Mouse (Mus musculus) cerebellum, adult 9-10 months (tissue): ENCODE data around the gene Stn1.
A peak's percentile ranks its signal among the peaks of the same experiment; 100 is the strongest.

Experiments used
- DNase-seq: peaks from one replicate; pipeline ENCODE4 v3.0.0; 2022

Gene Stn1

GRCm38 (mm10) chr19:47507128-47508121, 29.9 kb downstream of the Stn1 start:
- peak; percentile 66 for DNase-seq

DNA sequence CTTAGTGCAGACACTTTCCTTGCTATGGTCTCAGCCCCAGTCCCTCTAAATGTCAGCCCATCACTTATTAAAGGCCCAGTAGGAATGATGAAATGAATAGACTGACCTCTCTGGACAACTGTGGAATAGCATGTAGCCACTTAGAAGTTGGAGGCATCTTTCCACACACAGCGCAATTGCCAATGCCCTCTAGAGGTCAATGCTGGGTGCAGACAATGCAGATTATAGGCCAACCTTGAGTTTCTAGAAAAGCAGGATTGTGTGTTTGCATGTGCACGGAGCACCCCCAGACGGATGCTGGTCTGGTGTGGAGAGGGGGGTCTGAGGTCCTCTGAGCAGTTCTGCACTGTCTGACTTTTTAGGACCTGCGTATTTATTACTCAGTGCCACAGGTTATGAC, 33.7 kb downstream of the Stn1 start:
- DNase-seq = peak; percentile 17

DNA sequence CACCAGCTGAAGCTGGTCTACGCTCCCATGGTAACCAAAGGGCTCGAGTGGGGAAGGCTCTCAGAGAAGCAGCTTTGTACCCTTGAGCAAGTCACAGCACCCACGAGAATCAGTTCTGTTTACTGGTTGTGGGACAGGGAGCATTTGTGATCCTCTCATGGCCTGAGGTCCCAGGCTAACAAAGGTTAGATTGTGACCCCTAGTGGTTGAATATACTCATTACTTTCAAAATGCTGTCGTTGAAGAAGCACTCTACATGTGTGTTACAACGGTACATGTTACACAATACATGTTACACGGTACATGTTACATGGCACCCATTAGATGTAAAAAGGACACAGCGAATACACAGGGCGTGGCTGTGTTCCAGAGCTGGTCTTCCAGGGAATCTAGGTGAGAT, 34.7 kb downstream of the Stn1 start:
- peak; percentile 26 for DNase-seq

DNA sequence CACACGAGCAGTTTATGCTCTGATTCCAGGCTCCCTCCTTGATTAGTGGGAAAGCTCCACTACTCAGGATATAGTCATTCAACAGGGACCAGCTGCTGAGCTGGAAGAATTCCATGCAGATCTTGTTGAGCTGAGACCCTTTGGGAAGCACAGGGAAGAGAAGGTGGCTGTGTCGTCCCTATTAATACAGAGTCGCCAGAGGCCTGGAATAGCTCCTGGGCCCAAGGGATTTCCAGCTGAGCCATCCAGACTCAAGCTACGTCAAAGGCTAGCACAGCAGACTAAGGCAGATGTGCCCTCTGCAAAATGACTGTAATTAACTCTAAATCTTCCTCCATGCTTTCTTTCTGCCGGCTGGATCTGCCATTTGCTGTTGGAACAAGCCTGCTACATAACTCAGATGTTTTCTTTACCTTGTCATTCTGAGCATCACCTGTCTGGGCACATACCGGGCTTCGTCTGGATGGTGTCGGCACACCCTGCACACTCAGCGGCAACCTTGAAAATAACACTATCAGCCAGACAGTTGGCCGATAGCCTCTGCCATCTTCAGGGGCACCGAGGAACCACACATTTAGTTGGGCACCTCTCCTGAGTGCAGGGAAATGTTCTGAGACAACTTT, 36.8 kb downstream of the Stn1 start:
- no peak for DNase-seq

DNA sequence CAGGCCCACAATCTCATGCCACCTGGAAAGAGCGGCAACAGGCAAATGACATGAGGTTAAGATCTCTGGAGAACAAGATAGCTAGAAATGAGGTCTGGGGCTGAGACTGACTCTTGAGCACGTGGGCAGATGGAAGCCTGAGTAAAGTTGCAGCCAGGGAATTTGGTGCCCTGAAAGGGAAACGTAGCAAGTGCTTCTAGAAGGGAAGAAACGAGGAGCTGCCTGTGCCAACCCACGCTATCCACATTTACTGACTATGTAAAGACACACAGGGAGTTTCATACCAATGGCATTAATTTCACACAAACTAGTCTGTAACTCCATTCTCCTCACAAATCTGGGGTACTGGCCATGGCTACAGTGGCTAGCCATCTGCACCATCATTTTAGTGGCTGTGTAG, 37.5 kb downstream of the Stn1 start:
- no peak for DNase-seq

GRCm38 (mm10) chr19:47498942-47499341, 38.4 kb downstream of the Stn1 start:
- no peak for DNase-seq

DNA sequence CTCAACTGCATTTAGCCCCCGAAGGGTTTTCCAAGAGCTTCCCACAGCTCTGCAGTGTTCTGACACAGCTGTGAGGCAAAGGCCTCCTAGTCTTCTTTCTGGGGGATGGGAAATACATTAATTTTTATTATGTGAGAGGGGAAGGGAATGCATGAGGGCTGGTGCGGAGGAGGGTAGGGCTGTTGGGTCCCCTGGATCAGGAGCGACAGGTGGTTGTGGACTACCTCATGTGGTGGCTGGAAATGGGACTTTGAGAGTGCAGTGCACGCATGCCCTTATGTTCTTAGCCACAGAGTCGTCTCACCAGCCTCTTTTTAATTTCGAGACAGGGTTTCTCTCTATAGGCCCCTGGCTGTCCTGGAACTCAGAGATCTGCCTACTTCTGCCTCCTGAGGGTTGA, 39.6 kb downstream of the Stn1 start:
- DNase-seq = no peak

- DNase-seq = no peak
Observed at GRCm38 (mm10) chr19:47497313-47497712, 40.0 kb downstream of the Stn1 start.

- no peak for DNase-seq
Observed at GRCm38 (mm10) chr19:47493017-47493997, 44.0 kb downstream of the Stn1 start.

DNA sequence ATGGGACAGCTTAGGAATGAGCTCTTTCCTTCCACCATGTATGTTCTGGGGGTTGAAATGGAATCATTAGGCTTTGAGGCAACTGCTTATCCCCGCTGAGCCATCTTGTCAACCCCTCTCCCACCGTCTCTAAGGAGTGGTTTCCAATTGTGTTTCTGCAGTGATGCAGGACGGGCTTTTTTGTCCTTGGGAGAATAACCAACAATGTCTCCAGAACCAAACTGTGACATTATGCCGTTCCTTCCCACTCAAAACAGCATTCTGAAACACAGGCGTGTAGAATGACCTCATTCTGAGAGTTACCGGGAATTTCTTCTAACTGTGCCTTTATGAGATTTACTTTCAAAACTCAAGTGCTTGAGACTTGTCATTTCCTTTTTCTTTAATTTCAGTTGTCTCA, 44.9 kb downstream of the Stn1 start:
- DNase-seq = no peak

DNA sequence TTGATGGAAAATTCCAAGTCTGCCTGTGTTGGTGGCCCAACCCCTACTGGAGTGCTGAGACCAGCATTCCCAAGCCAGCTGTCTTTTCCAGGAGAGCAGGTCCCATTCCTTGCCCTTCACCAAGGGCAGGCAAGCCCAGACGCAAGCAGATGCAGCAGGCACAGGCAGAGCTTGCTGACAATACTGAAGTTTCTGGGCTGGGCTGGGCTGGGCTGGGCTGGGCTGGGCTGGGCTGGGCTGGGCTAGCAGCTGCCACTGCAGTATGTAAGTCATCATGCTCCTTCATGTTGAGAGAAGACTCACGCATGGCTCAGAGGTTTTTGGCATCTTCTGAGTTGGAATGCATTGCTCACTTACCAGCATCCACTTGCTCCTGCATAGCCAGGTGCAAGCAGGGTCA, 45.5 kb downstream of the Stn1 start:
- no peak for DNase-seq

DNA sequence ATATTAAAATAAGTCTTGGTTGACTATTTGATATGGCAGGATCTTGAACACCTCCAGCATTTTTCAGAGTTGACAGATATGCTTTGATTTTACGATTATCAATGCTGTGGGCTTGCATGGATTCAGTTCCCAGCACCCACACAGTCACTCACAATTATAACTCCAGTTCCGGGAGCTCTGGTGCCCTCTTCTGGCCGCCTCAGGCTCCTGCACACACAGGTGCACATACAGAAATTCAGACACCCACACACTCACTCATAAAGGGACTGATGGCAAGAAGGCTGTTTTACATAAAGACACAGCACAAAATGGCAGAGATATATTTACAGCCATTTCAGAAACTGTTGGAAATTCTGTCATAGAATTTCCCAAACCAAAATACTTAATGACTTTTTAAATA, 48.1 kb downstream of the Stn1 start:
- DNase-seq = no peak

DNA sequence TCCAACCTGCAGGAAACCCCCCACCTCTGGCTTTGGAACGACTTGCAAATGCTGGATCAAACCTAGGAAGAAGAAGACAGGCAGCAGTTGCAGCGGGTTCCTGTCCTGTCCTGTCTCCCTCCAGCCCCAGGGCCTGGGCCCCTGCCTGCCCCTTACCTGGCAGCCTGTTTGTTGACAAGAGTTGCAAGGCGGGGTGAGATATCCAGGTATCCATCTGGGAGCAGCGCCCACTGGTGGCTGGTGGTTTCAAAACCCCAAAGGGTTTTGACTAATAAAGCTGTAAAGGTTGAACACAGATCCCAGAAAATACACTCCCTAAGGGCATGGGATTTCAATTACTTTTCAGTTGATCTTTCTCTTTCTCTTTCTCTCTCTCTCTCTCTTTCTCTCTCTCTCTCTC, 49.1 kb downstream of the Stn1 start:
- DNase-seq = no peak

DNA sequence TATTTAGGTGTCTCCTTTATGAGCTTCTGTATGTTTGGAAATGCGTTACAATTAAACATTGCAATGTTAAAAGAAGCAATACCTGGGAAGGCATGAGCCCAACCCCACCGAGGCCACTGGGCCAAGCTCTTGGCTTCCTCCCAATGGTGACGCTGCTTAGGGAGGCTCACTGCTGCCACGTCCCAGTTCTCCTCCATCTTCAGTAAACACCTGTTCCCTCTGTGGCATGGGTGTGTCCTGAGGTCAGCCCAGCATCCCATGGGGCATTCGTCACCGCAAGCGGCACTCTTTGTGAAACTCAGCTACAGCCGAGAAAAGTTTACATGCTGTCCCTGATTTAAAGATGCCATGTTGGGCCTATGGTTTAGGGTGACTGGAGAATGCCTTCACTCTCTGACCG, 49.7 kb downstream of the Stn1 start:
- no peak for DNase-seq

DNA sequence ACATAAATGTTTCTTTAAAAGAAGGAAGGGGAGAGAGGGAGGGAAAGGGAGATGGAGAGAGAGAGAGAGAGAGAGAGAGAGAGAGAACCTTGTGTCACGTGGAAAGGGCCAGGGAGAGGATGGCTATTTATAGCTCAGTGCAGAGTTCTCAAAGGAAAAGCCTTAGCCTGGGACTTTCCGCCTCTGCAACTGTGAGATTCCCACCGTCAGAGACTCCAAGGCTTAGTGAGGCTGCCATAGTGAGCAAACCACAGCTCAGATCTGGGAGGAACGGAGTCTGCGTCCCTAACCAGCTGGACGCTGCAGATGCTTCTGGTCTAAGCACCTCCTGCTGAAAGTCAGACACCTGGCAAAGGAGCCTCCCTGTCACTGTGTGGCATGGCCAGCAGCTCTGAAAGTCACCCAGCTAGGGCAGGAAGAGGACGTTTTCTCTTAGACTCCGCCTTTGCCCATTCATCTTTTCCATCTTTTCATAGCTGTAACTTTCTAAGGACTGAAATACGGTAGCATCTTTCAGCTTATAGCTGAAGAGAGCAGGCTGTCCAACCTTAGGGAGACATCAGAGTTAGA, 51.2 kb downstream of the Stn1 start:
- no peak for DNase-seq

DNA sequence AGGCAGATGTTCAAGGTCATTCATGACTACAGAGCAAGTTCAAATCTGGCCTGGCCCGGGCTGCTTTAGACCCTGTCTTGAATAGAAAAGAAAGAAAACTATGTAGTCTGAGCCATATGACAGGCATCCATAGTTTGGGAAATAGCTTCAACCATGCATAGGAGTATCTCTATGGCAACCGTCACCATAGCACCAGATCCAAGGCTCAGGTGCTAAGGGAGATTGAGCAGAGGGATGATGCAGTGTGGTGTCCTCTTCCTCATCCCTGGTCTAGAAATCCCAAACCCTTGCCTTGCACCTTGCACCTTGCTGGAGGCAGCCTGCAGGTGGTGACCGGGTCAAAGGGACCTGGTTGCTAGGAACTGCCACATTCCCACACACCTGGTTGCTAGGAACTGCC, 53.2 kb downstream of the Stn1 start:
- DNase-seq = no peak

DNA sequence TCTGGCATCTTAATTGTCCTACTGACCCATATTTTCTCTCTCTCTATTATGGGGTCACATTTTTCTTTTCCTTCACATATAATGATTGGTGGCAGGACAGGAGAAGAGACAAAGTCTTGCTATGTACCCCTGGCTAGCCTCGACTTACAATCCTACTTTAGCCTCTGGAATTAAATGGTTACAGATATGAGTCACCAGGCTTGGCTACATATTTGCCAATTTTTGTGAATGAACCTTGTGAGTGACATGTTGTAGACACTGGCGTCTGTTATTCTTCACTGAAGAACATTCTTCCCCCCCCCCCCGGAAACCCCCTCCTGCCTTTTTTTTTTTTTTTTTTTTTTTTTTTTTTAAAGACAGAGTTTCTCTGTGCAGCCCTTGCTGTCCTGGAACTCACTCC, 54.0 kb downstream of the Stn1 start:
- no peak for DNase-seq

DNA sequence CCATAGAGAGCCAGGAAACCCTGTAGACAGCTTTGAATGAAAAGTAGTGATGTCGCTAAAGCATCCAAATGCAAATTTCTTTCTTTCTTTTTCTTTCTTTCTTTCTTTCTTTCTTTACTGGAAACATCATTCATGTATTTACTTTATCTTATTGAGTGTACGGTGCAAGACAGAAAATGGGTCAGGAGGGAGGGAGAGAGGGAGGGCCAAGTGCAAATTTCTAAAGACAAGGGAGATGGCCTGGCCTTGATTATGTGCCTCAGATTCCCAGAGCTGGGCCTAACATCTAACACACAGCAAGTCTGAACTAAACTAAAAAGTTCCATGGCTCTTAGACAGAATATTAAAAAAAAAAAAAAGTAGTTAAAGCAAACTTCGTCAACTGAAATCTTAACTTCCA, 63.9 kb downstream of the Stn1 start:
- DNase-seq = no peak

DNA sequence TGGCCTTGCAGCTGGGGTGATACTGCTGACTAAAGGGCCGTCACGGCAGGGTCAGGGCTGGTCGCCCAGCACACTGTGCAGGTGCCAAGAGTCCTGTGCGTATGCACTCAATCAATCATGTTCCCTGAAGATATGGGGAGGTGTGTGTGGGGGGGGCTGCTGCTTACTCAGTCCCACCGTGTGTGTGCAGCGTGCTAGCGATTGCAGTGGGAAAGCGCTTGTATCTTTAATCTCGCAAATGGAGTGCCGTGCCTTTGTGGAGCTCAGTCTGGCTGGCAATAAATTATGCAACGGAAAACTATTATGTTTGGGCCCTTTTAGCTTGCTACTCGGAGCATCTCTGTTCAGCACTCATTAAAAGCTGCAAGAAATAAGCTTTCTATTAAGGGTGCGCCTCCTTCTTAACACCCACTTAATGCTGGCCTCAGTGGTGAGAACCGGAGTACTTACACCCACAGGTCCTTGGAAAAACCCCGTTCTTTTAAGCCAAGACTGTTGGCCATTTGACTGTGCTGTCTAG, 64.4 kb downstream of the Stn1 start:
- DNase-seq = no peak

- no peak for DNase-seq
Observed at GRCm38 (mm10) chr19:47471808-47472207, 65.5 kb downstream of the Stn1 start.

- DNase-seq = no peak
Observed at GRCm38 (mm10) chr19:47468750-47469149, 68.6 kb downstream of the Stn1 start.

GRCm38 (mm10) chr19:47466775-47467174, 70.5 kb downstream of the Stn1 start:
- DNase-seq = no peak

DNA sequence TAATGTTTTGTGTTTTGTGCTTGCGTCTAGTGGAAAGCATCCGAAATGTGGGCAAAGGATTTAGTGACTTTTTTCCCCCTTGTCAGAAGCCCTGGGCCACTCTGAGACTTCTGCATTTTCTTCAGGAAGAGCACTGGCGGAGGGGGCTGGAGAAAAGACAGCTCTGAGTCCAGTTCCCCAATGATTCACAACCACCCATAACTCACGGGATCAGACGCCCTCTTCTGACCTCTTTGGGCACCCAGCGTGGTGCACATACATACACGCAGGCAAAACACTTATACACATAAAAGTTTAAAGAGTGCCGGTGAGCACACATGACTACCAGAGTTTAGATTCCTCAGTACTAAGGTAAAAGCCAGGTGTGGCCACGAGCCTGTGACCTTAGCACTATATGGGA, 71.8 kb downstream of the Stn1 start:
- no peak for DNase-seq
